Mouse (Mus musculus) thymus, adult 2 months (tissue): ENCODE results near the gene Zfand3. TPM values are rescaled to one million over a fixed set of nuclear protein-coding genes. Genes with fewer than 3 reads are reported as not detected.

Experiments
- DNase-seq: peaks from one replicate; pipeline ENCODE4 v3.0.0; 2021
- H3K27ac ChIP-seq: fragments of 200-500 bp; 2 replicates; pipeline ENCODE4 v1.5.1; 2012; ENCODE audit warnings: low read length, control low read depth; ENCODE audit not compliant: control insufficient read depth, insufficient read depth
- H3K27me3 ChIP-seq: fragments of 200-500 bp; 2 replicates; pipeline ENCODE4 v1.6.1; 2012; ENCODE audit warnings: mild to moderate bottlenecking, low read length, moderate library complexity, mixed read lengths; ENCODE audit not compliant: control insufficient read depth, insufficient read depth
- H3K36me3 ChIP-seq: fragments of 200-500 bp; 2 replicates; pipeline ENCODE4 v1.6.1; 2012; ENCODE audit warnings: mild to moderate bottlenecking, low read length, moderate library complexity; ENCODE audit not compliant: control insufficient read depth, insufficient read depth
- H3K4me1 ChIP-seq: fragments of 200-500 bp; replicated peaks from 2 replicates; pipeline ENCODE4 v1.6.1; 2012; ENCODE audit warnings: low read length; ENCODE audit not compliant: control insufficient read depth, insufficient read depth
- H3K4me3 ChIP-seq: fragments of 200-500 bp; 2 replicates; pipeline ENCODE4 v1.5.1; 2012; ENCODE audit warnings: mild to moderate bottlenecking, low read length, control low read depth, moderate library complexity; ENCODE audit not compliant: control insufficient read depth, insufficient read depth
- CTCF ChIP-seq: fragments of 200-500 bp; IDR thresholded peaks from 2 replicates; pipeline ENCODE4 v1.5.1; 2012; ENCODE audit warnings: mild to moderate bottlenecking, control low read depth, low read length, moderate library complexity, borderline replicate concordance; ENCODE audit not compliant: control insufficient read depth, poor library complexity, insufficient read depth; ENCODE audit errors: extremely low read depth
- POLR2A ChIP-seq: fragments of 200-500 bp; IDR thresholded peaks from 2 replicates; pipeline ENCODE4 v1.6.1; 2012; ENCODE audit warnings: mild to moderate bottlenecking, low read length, control low read depth, moderate library complexity; ENCODE audit not compliant: control insufficient read depth, poor library complexity, insufficient read depth; ENCODE audit errors: extremely low read depth
- WGBS: fragments of 180-500 bp; shearing (Covaris S2); methylation state at CpG from one replicate; pipeline ENCODE4 v1.1.7; 2018; 5-methylcytosine and 5-hydroxymethylcytosine counted together
- polyA plus RNA-seq: library from polyadenylated mRNA; depleted of rRNA; stranded (reverse); fragments of >200 nt; gene quantifications from 2 replicates; pipeline ENCODE4 v1.2.3, GENCODE M21; 2012

Gene Zfand3
- polyA plus RNA-seq, 1 experiment: 75.6 TPM

- Histone ChIP-seq H3K4me1 (peaks cover 3% of the 10 kb centered on the region), H3K4me3 (no peak overlapping the region), H3K27ac (no peak overlapping the region), H3K27me3 (no peaks in the 10 kb centered on the region), H3K36me3 (no peaks in the 10 kb centered on the region)
- TF ChIP-seq CTCF (no peak), POLR2A (no peak)
- DNase-seq: no peak
- 95% methylated on average over 3 of the region's 3 CpGs for WGBS
These were observed 54.1 kb downstream of the Zfand3 start for GRCm38 (mm10) chr17:30058594-30058993.

GRCm38 (mm10) chr17:30059066-30059465 is 54.5 kb downstream of the Zfand3 start:
- H3K36me3 ChIP-seq: no peaks in the 10 kb centered on the region
- no peaks in the 10 kb centered on the region for H3K27me3 ChIP-seq
- 92% methylated on average over 5 of the region's 5 CpGs for WGBS
- no peak for DNase-seq
- TF ChIP-seq POLR2A (no peak), CTCF (no peak)
- no peak overlapping the region for H3K4me3 ChIP-seq
- H3K27ac ChIP-seq: no peak overlapping the region
- no peaks in the 10 kb centered on the region; the same call in 1 of the 2 replicates for H3K4me1 ChIP-seq

- DNase-seq: no peak
- 95% methylated on average over 8 of the region's 8 CpGs for WGBS
- no peak overlapping the region for H3K27ac ChIP-seq
- no peaks in the 10 kb centered on the region for H3K27me3 ChIP-seq
- TF ChIP-seq POLR2A (no peak), CTCF (no peak)
- no peak overlapping the region for H3K4me3 ChIP-seq
- H3K4me1 ChIP-seq: no peaks in the 10 kb centered on the region; the same call in 1 of the 2 replicates
- H3K36me3 ChIP-seq: no peaks in the 10 kb centered on the region
These were observed 56.7 kb downstream of the Zfand3 start for GRCm38 (mm10) chr17:30061100-30061837.

GRCm38 (mm10) chr17:30063849-30064248 is 59.3 kb downstream of the Zfand3 start:
- Histone ChIP-seq H3K27ac (no peak overlapping the region), H3K4me3 (no peak overlapping the region), H3K4me1 (no peaks in the 10 kb centered on the region; the same call in 1 of the 2 replicates), H3K27me3 (no peaks in the 10 kb centered on the region), H3K36me3 (no peaks in the 10 kb centered on the region)
- DNase-seq: no peak
- 92% methylated on average over 3 of the region's 3 CpGs for WGBS
- TF ChIP-seq POLR2A: no peak

GRCm38 (mm10) chr17:30064746-30065145 is 60.2 kb downstream of the Zfand3 start:
- no peaks in the 10 kb centered on the region for H3K27me3 ChIP-seq
- no peaks in the 10 kb centered on the region for H3K36me3 ChIP-seq
- H3K4me1 ChIP-seq: no peaks in the 10 kb centered on the region; the same call in 1 of the 2 replicates
- no peak for DNase-seq
- H3K4me3 ChIP-seq: no peak overlapping the region
- H3K27ac ChIP-seq: no peak overlapping the region
- 93% methylated on average over 4 of the region's 4 CpGs for WGBS
- TF ChIP-seq POLR2A (no peak), CTCF (no peak)

GRCm38 (mm10) chr17:30069776-30070175 is 65.2 kb downstream of the Zfand3 start:
- Histone ChIP-seq H3K27ac (no peak overlapping the region), H3K27me3 (no peaks in the 10 kb centered on the region), H3K36me3 (no peaks in the 10 kb centered on the region; the same call in 1 of the 2 replicates), H3K4me3 (no peak overlapping the region), H3K4me1 (no peaks in the 10 kb centered on the region)
- TF ChIP-seq CTCF (no peak), POLR2A (no peak)
- WGBS: 94% methylated on average over 3 of the region's 3 CpGs
- no peak for DNase-seq

- no peak overlapping the region for H3K4me3 ChIP-seq
- no peaks in the 10 kb centered on the region for H3K4me1 ChIP-seq
- H3K27me3 ChIP-seq: no peaks in the 10 kb centered on the region
- H3K27ac ChIP-seq: no peak overlapping the region
- WGBS: 76% methylated on average over 5 of the region's 5 CpGs
- DNase-seq: no peak
- TF ChIP-seq POLR2A (no peak), CTCF (no peak)
- H3K36me3 ChIP-seq: no peaks in the 10 kb centered on the region; the same call in 1 of the 2 replicates
These were observed 66.1 kb downstream of the Zfand3 start for GRCm38 (mm10) chr17:30070631-30071030.
